Mouse (Mus musculus): ENCODE measurements around the gene Usf2.

GRCm38 (mm10) chr7:30966657-30967056 lies 10.1 kb upstream of the Usf2 start:
- TF ChIP-seq POLR2A (IDR thresholded peaks at IDR 0.05; ENCODE audit: insufficient read depth, low read depth, low read length), result no peak
- no peak for TF ChIP-seq CTCF (IDR thresholded peaks at IDR 0.05)
- no peak for TF ChIP-seq EP300 (IDR thresholded peaks at IDR 0.05; ENCODE audit: insufficient read depth, low read depth, low read length)
